Mouse (Mus musculus) kidney, postnatal 10 days (tissue): ENCODE data around the gene Ahdc1.

Experiments used
- DNase-seq: peaks from one replicate; pipeline ENCODE4 v3.0.0; 2021; ENCODE audit warnings: mixed read lengths

Gene Ahdc1

GRCm38 (mm10) chr4:133056069-133056890 lies 45.2 kb downstream of the Ahdc1 start:
- peak; percentile 92 for DNase-seq

GRCm38 (mm10) chr4:133057389-133058122 lies 46.5 kb downstream of the Ahdc1 start:
- peak; percentile 85 for DNase-seq

- DNase-seq: no peak
Observed at GRCm38 (mm10) chr4:133058123-133058453, 47.0 kb downstream of the Ahdc1 start.

DNA sequence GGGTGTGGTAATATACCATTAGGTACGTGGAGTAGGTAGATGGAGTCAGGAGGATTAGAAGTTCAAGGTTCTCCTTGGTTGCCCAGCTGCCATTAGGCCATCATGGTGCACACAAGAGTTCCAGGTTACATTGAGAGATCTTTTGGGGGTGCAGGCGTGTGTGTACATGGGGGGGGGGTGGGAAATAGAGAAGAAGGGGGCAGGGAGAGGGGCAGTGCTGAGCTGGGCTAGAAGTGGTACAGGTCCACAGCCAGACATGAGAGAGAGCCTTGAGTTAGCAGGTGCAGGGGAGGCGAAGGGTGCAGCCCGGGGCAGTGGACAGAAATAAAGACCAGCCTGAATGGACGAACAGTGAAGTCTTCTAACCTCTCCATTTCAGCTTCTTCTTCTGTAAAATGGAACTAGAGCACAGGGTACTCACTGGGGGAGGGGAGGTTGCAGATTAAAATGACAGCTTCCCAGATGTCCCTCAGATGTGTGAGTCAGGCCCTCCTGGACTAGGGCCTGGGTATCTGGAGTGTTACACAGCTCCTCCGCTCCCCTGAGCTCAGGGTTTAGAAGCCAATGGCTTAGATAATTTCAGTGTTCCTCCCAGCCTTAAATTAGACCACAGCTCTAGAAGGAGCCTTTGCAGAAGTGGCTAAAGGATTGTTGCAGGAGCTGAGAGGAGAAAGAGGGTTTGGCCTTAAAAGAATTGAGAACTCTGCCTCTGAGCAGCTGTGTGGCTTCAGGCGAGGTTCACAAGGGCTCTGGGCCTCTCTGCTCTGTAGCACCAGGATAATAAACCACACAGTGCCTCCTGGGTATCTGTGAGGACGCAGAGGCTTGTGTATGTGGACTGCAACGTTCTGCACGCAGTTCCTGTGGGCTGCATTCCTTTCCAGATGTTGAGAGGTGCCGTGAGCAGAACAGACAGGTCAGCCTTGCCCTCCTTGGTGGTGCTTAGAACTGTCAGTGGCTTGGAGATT lies 47.7 kb downstream of the Ahdc1 start:
- DNase-seq: no peak

DNA sequence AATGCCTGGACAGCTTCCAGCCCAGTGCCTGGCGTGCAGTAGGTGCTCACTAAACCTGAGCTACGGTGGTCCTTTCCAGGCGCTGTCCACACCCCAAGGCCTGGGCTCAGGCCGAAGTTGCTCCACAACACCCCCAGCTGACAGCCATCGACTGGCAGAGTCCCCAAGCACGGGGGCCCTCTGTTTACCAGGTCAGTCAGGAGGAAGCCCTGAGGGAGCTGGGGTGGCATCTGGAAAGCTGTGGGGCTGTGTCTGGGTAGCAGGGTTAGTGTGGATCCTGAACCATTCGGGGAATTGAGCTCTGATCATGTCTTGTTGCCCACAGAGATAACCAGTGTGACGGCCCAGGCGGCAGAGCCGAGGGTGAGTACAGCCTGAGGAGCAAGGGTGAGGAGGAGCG lies 49.6 kb downstream of the Ahdc1 start:
- no peak for DNase-seq

- DNase-seq: no peak
Observed at GRCm38 (mm10) chr4:133061798-133062197, 50.7 kb downstream of the Ahdc1 start.

GRCm38 (mm10) chr4:133062286-133062685 lies 51.2 kb downstream of the Ahdc1 start:
- no peak for DNase-seq

GRCm38 (mm10) chr4:133063203-133063602 lies 52.1 kb downstream of the Ahdc1 start:
- no peak for DNase-seq

- peak; percentile 77 for DNase-seq
Observed at GRCm38 (mm10) chr4:133063799-133064198, 52.7 kb downstream of the Ahdc1 start.

- DNase-seq: no peak
Observed at GRCm38 (mm10) chr4:133064791-133065190, 53.7 kb downstream of the Ahdc1 start.

DNA sequence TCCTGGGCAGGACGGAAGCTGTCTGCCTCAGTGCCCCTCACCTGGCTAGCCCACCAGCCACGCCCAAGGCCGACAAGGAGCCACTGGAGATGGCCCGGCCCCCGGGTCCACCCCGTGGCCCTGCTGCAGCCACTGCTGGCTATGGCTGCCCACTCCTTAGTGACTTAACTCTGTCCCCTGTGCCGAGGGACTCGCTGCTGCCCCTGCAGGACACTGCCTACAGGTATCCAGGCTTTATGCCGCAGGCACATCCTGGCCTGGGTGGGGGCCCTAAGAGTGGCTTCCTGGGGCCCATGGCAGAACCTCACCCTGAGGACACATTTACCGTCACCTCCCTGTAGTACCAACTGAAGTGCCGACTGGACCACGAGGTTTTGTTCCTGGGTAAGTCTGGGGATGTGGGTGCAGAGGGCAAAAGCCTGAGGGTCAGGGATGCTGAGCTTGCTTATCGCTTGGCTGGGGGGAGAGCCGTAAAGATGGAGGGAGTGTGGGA lies 54.9 kb downstream of the Ahdc1 start:
- peak; percentile 41 for DNase-seq

- peak; percentile 40 for DNase-seq
Observed at GRCm38 (mm10) chr4:133068400-133069138, 57.5 kb downstream of the Ahdc1 start.

- DNase-seq: no peak
Observed at GRCm38 (mm10) chr4:133070388-133070787, 59.3 kb downstream of the Ahdc1 start.

GRCm38 (mm10) chr4:133070821-133071372 lies 59.8 kb downstream of the Ahdc1 start:
- no peak for DNase-seq

DNA sequence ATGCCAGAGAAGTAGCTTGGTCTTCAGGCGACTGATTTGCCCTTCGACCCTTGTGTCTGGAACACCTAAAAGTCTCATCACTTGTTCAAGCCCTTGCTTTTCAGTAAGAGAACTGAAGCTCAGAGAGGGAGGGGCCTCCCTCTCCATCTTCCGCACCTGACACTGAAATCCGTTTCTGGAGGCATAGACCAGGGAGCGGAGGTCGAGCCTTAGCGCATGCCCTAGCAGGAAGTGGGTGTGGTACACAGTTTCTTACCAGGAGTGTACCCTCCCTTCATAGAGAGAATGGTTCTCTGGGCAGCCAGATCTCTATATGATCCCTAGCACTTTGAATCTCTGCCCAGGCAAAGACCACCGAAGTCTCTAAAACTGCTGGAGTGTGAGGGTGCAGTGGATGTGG lies 62.1 kb downstream of the Ahdc1 start:
- DNase-seq: no peak

GRCm38 (mm10) chr4:133074070-133074819 lies 63.2 kb downstream of the Ahdc1 start:
- DNase-seq: peak; percentile 51

DNA sequence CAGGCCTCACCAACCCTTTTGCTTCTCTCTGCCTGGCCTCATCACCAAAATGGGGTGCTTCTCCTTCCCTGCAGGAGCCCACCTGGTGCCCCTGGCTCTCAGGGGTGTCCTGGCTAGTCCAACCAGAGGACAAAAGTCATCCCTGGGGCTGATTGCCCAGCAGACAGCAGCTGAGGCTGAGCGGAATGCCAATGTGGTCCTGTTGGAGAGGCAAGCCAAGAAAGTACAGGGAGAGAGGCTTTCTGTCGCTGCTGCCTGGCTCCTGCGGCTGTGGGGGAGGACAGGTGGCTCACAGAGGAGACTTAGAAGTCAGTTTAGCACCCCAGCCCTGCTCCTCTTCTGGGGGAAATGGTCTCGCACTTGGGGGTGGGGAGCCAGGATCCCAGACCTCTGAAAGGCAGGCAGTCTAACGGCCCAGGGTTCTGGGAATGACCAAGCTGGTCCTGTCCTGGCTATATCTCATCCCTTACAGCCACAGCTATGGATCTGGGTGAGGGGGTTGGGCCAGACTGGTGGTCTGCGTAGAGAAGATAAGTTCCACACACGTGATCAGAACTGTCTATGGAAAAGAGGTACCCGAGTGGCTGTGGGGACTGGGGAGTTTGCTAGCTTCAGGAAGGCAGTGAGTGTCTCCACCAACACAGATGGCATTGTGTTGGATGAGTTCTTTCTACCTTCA lies 64.0 kb downstream of the Ahdc1 start:
- no peak for DNase-seq

DNA sequence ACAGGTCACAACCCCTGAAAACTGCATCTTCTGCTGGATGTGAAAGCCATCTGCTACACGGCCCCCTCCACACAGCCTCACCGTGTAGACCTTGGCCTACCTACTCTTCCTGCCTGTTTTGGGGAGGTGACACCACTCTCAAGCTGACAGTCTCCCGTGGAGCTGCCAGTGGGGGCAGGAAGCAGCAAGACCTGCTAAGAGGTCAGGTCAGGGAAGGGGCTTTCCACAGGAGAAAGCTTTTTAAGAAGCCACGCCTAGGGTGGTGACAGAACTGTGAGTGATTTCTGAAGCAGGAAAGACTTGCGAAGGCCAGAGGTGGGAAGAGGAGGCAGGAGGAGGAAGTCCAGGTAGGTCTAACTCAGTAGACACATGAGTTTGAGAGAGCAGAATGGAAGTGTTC lies 67.9 kb downstream of the Ahdc1 start:
- DNase-seq: no peak

DNA sequence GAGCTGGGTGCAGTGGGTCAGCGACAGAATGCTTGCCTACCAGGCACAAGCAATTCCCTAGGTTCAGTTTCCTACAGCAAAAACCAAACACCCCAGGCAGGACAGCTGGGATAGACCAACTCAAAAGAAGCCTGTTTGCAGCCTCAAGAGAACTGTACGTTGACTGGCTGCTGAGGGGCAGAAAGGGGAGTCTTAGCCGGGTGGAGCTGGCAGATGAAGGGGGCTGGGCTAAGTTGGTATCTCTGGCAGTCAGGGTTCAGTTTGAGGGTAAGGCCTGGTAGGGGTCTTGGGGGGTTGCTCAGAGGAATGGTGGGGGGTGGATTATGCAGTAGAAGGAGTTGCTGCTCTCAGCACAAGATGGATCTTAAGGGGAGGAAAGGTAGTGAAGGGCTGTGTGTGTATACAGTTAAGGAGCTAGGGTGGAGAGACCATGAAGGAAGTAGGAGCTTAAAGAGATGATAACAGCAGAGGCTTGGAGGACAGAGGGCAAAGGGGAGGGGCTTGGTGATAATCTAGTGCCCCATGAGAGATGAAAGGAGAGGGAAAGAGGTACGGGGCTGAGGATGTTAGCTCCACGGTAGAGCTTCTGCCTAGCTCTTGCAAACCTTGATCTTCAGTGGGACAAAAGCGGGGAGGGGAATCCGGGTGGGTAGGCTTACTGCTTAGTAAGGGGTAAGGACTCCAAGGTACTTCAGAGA lies 68.5 kb downstream of the Ahdc1 start:
- no peak for DNase-seq

DNA sequence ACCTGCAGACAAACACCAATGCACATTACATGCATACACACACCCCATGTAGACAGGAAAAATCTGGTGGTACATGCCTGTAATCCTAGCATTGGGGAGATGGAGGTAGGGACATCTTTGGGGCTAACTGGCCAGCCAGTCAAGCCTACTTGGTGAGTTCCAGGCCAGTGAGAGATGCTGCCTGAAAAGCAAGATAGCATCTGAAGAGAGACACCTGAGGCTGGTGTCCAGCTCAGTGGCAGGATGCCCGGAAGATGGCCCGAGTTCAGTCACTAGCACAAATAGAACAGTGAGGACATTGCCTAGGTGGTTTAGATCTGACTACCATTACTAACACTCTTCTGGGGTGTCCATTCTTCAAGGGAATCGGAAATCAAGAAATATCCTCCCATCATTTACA lies 69.8 kb downstream of the Ahdc1 start:
- no peak for DNase-seq
